ENCODE assay signal across 10 mouse cellular contexts in the genomic region with DNA sequence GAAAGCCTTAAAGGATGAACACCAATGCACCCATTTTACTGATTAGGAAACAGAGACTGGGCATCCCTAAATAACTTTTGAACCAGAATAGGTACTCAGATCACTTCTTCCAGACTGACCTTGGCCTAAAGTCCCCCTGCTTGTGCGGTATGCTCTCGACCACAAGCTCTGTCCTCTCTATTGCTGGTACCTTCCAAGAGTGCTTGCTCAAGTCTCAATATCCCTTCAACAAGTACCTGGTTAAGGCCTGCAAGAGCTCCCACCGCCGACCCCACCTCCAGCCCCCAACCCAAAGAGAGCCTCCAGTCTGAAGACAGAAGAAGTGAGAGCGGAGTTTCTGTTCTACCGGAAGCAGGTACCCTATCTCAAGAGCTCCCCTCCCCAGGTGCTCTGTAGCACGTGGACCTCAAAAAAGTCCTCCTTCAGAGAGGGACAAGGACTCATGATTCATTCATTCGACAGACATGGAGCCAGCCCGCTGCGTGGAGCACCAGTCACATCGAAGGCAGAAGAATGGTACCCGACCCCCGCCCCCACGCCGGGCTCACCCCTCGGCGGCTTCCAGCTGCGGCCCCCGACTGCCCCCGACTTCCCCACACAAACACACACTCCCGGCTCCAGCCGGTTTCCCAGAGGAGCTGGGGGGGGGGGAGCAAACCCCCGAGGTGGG. TPM values are rescaled to one million over a fixed set of nuclear protein-coding genes. Genes with fewer than 3 reads are reported as not detected.
DNase-seq lines count a peak whose midpoint lies in the region; ATAC-seq and TF ChIP-seq lines count a peak whose summit lies in the region.
"Had no signal": no experiment of that assay in that cellular context is flagged by ENCODE, and none has a peak within 500 bp of the region (broad histone marks: within the 10 kb centered on the region; RNA-seq: fewer than 3 reads in every experiment).

No protein-coding gene starts in this region.

- no peak for TF ChIP-seq CTCF in thymus, adult 2 months (IDR thresholded peaks at IDR 0.05; ENCODE audit: borderline replicate concordance, control insufficient read depth, extremely low read depth, insufficient read depth, low read length, poor library complexity)

- peak overlapping the region; percentile 89 for H3K27ac ChIP-seq in heart, embryonic 10.5 days
- H3K27ac ChIP-seq in thymus, adult 2 months (ENCODE audit: control insufficient read depth, insufficient read depth, low read length) = no peak overlapping the region
- H3K27ac ChIP-seq in hindbrain, embryonic 10.5 days = peak overlapping the region; percentile 93
- peak overlapping the region; percentile 93 for H3K27ac ChIP-seq in midbrain, embryonic 13.5 days

- H3K36me3 ChIP-seq in heart, embryonic 10.5 days = peaks cover 9% of the 10 kb centered on the region
- no peaks in the 10 kb centered on the region for H3K36me3 ChIP-seq in thymus, adult 2 months (ENCODE audit: control insufficient read depth, insufficient read depth, low read length)
- H3K36me3 ChIP-seq in hindbrain, embryonic 10.5 days = peaks cover 22% of the 10 kb centered on the region
- peaks cover 12% of the 10 kb centered on the region for H3K36me3 ChIP-seq in midbrain, embryonic 13.5 days

- ATAC-seq in midbrain, embryonic 13.5 days = peak; percentile 21; the same call in 1 of the 2 replicates

- DNase-seq in heart, embryonic 10.5 days (ENCODE audit: low spot score) = no peak
- no peak for DNase-seq in heart, postnatal 25 days (ENCODE audit: low spot score)
- no peak for DNase-seq in thymus, adult 2 months
- DNase-seq in thymus, postnatal 25 days = no peak
- no peak for DNase-seq in hindbrain, embryonic 10.5 days (ENCODE audit: low spot score)
- no peak for DNase-seq in retina, postnatal 1 day
- no peak for DNase-seq in layer of hippocampus, adult 9-10 months (ENCODE audit: low spot score)

- peak overlapping the region; percentile 76 for H3K4me2 ChIP-seq in midbrain, embryonic 13.5 days (replicated peaks)

- no peak for TF ChIP-seq POLR2A in thymus, adult 2 months (IDR thresholded peaks at IDR 0.05; ENCODE audit: control insufficient read depth, extremely low read depth, insufficient read depth, low read length, poor library complexity)

- peaks cover 50% of the 10 kb centered on the region for H3K27me3 ChIP-seq in heart, embryonic 10.5 days (ENCODE audit: insufficient read depth, poor library complexity, severe bottlenecking)
- H3K27me3 ChIP-seq in thymus, adult 2 months (ENCODE audit: control insufficient read depth, insufficient read depth, low read length) = peaks cover 2% of the 10 kb centered on the region; the same call in 1 of the 2 replicates
- peaks cover 45% of the 10 kb centered on the region for H3K27me3 ChIP-seq in hindbrain, embryonic 10.5 days (ENCODE audit: insufficient read depth, poor library complexity, severe bottlenecking)
- H3K27me3 ChIP-seq in midbrain, embryonic 13.5 days = 0 out of 2 replicates have a peak, but pooled peaks cover 3% of the 10 kb centered on the region
- H3K27me3 ChIP-seq: Patski had no signal

- peak overlapping the region; percentile 82 for H3K9ac ChIP-seq in midbrain, embryonic 13.5 days (replicated peaks)

- intact Hi-C loops in heart, postnatal 25 days (cut with DNase I) = no loop called here

- WGBS in heart, embryonic 10.5 days = 3% methylated on average over 23 of the region's 23 CpGs
- 11% methylated on average over 23 of the region's 23 CpGs for WGBS in thymus, adult 2 months
- WGBS in hindbrain, embryonic 10.5 days = 4% methylated on average over 23 of the region's 23 CpGs
- WGBS in midbrain, embryonic 13.5 days = 3% methylated on average over 22 of the region's 23 CpGs

- H3K4me3 ChIP-seq in heart, embryonic 10.5 days = peak overlapping the region; percentile 71
- H3K4me3 ChIP-seq in thymus, adult 2 months (ENCODE audit: control insufficient read depth, insufficient read depth, low read length) = peak overlapping the region; percentile 28
- peak overlapping the region; percentile 86 for H3K4me3 ChIP-seq in hindbrain, embryonic 10.5 days
- peak overlapping the region; percentile 68 for H3K4me3 ChIP-seq in midbrain, embryonic 13.5 days (replicated peaks)

- no peaks in the 10 kb centered on the region for H3K9me3 ChIP-seq in heart, embryonic 10.5 days
- H3K9me3 ChIP-seq in hindbrain, embryonic 10.5 days = no peaks in the 10 kb centered on the region
- H3K9me3 ChIP-seq in midbrain, embryonic 13.5 days = no peaks in the 10 kb centered on the region

- peaks cover 26% of the 10 kb centered on the region for H3K4me1 ChIP-seq in heart, embryonic 10.5 days
- H3K4me1 ChIP-seq in thymus, adult 2 months (replicated peaks; ENCODE audit: control insufficient read depth, insufficient read depth, low read length) = peaks cover 3% of the 10 kb centered on the region; the same call in 1 of the 2 replicates
- H3K4me1 ChIP-seq in hindbrain, embryonic 10.5 days (replicated peaks) = peaks cover 41% of the 10 kb centered on the region
- peaks cover 47% of the 10 kb centered on the region for H3K4me1 ChIP-seq in midbrain, embryonic 13.5 days (replicated peaks)

RNA-seq across cellular contexts. Expression of gene Mpp3, which starts 2.1 kb away (rescaled TPM):
- 3.4 and 5.1 TPM in 2 replicates for polyA plus RNA-seq in heart, embryonic 10.5 days (2016; fragmentation: Nextera tagmentation; extraction: Ambion mirVana)
- 1 to 10 TPM; 1.9 to 2.1 TPM for total RNA-seq in heart, postnatal 25 days (2021)
- 0.28 and 0.50 TPM in 2 replicates for polyA plus RNA-seq in thymus, adult 2 months (2012; rRNA removed)
- polyA plus RNA-seq in hindbrain, embryonic 10.5 days (2016; fragmentation: Nextera tagmentation; extraction: Ambion mirVana) = 14.4 and 27.4 TPM in 2 replicates
- polyA plus RNA-seq in midbrain, embryonic 13.5 days (2015; fragmentation: Nextera tagmentation; extraction: Ambion mirVana) = 45.3 and 46.4 TPM in 2 replicates

RNA-seq across cellular contexts. Expression of gene Cd300lg, which starts 15.2 kb away (rescaled TPM):
- 0.83 and 0.94 TPM in 2 replicates for polyA plus RNA-seq in heart, embryonic 10.5 days (2016; fragmentation: Nextera tagmentation; extraction: Ambion mirVana)
- 10 to 100 TPM; 50.1 to 62.2 TPM for total RNA-seq in heart, postnatal 25 days (2021)
- 12.5 and 18.3 TPM in 2 replicates for polyA plus RNA-seq in thymus, adult 2 months (2012; rRNA removed)
- polyA plus RNA-seq in hindbrain, embryonic 10.5 days (2016; fragmentation: Nextera tagmentation; extraction: Ambion mirVana) = 0.12 and 0.35 TPM in 2 replicates
- 0.32 and 0.40 TPM in 2 replicates for polyA plus RNA-seq in midbrain, embryonic 13.5 days (2015; fragmentation: Nextera tagmentation; extraction: Ambion mirVana)
- polyA plus RNA-seq: Patski had no signal

RNA-seq across cellular contexts. Expression of gene Dusp3, which starts 39.3 kb away (rescaled TPM):
- polyA plus RNA-seq in heart, embryonic 10.5 days (2016; fragmentation: Nextera tagmentation; extraction: Ambion mirVana) = 32.3 and 47.3 TPM in 2 replicates
- 100 to 1,000 TPM; 115 to 122 TPM for total RNA-seq in heart, postnatal 25 days (2021)
- 12.3 and 19.7 TPM in 2 replicates for polyA plus RNA-seq in thymus, adult 2 months (2012; rRNA removed)
- 11.6 and 12.4 TPM in 2 replicates for polyA plus RNA-seq in hindbrain, embryonic 10.5 days (2016; fragmentation: Nextera tagmentation; extraction: Ambion mirVana)
- polyA plus RNA-seq in midbrain, embryonic 13.5 days (2015; fragmentation: Nextera tagmentation; extraction: Ambion mirVana) = 11.3 and 11.8 TPM in 2 replicates

RNA-seq across cellular contexts. Expression of gene Cfap97d1, which starts 42.0 kb away (rescaled TPM):
- polyA plus RNA-seq in heart, embryonic 10.5 days (2016; fragmentation: Nextera tagmentation; extraction: Ambion mirVana) = not detected in 2 replicates
- total RNA-seq in heart, postnatal 25 days (2021) = not detected
- polyA plus RNA-seq in thymus, adult 2 months (2012; rRNA removed) = not detected in 2 replicates
- polyA plus RNA-seq in hindbrain, embryonic 10.5 days (2016; fragmentation: Nextera tagmentation; extraction: Ambion mirVana) = not detected in 2 replicates
- polyA plus RNA-seq in midbrain, embryonic 13.5 days (2015; fragmentation: Nextera tagmentation; extraction: Ambion mirVana) = not detected in 2 replicates
- total RNA-seq: left cerebral cortex, postnatal 36 days had no signal
- polyA plus RNA-seq: Patski had no signal

RNA-seq across cellular contexts. Expression of gene Sost, which starts 59.3 kb away (rescaled TPM):
- polyA plus RNA-seq in heart, embryonic 10.5 days (2016; fragmentation: Nextera tagmentation; extraction: Ambion mirVana) = 0.36 and 0.96 TPM in 2 replicates
- total RNA-seq in heart, postnatal 25 days (2021) = 1 to 10 TPM; 1.5 to 1.6 TPM
- 3.1 and 5.0 TPM in 2 replicates for polyA plus RNA-seq in thymus, adult 2 months (2012; rRNA removed)
- 1.1 and 1.3 TPM in 2 replicates for polyA plus RNA-seq in hindbrain, embryonic 10.5 days (2016; fragmentation: Nextera tagmentation; extraction: Ambion mirVana)
- polyA plus RNA-seq in midbrain, embryonic 13.5 days (2015; fragmentation: Nextera tagmentation; extraction: Ambion mirVana) = 0.07 and 0.24 TPM in 2 replicates
- polyA plus RNA-seq: Patski had no signal

Comparison
In these comparisons a context has a peak if more than half of its experiments do, and no peak if none do; other contexts are left out.
1. H3K4me3 ChIP-seq: peak in every context shown above with its lines; median percentile 86 in hindbrain, embryonic 10.5 days; 71 in heart, embryonic 10.5 days; 68 in midbrain, embryonic 13.5 days; 28 in thymus, adult 2 months.